ENCODE assay signal across 9 mouse cellular contexts in the genomic region with DNA sequence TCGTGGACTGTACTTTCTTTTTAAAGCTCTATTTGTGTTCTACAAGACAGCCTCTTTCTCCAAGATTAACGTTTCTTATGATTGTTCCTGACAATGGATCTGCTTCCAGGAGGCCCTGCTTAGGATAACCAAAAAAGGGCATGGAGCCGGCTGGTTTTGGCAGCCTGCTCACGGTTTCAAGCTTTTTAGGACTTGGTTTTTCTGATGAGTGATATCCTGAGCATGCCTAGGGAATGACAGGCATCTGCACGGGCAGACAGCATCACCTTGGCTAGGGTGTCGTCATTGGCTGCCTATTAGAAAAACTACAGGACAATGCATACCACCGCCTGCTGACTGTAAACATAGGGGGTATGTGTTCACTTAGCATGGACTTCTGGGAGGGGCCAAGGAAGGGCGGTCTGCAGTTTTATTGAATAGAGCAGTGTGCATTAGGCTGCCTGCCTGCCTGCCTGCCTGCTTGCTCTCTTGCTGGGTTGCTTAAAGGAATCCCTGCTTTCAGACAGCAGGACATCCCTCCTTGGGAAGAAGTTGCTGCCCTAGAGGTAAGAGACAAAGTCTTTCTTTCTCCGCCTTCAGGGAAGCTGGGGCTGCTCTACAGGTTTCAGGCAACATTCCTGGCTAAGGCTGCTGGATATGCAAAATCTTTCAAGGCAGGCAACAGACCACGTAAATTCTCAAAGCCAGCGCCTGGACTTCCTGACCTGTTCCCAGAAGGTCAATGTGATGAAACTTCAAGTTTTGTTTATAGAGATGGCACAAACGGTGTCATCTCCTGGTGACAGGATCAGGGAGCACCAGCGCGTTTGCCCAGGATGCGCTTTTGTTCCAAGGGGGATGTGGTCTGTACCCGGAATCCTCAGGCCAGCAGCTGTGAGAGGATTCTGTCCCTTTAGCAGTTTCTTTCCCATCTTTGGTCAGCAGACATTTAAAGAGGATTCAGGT. TPM values are rescaled to one million over a fixed set of nuclear protein-coding genes. Genes with fewer than 3 reads are reported as not detected.
DNase-seq lines count a peak whose midpoint lies in the region; ATAC-seq and TF ChIP-seq lines count a peak whose summit lies in the region.
"Had no signal": no experiment of that assay in that cellular context is flagged by ENCODE, and none has a peak within 500 bp of the region (broad histone marks: within the 10 kb centered on the region; RNA-seq: fewer than 3 reads in every experiment).

Gene Cald1 (plus strand): TSS at position 380 of the 945 bp plus-strand sequence.

- no peak for TF ChIP-seq CTCF in liver, adult 2 months (IDR thresholded peaks at IDR 0.05; ENCODE audit: low read depth, low read length)

- H3K4me3 ChIP-seq in liver, adult 2 months (ENCODE audit: insufficient read depth, low read depth, low read length), result peak within 1 kb of the TSS; percentile 50
- 0 out of 2 replicates have a peak within 1 kb of the TSS, but pooled peaks have one; percentile 9 for H3K4me3 ChIP-seq in neural tube, embryonic 12.5 days
- H3K4me3 ChIP-seq: erythroblast, embryonic 14.5 days had no signal

- no peaks in the 10 kb centered on the region for H3K36me3 ChIP-seq in liver, adult 2 months (ENCODE audit: control insufficient read depth, insufficient read depth, low read length)
- no peaks in the 10 kb centered on the region for H3K36me3 ChIP-seq in neural tube, embryonic 12.5 days

- H3K79me2 ChIP-seq in liver, adult 2 months (ENCODE audit: control insufficient read depth, insufficient read depth, low read length), result no peaks in the 10 kb centered on the region

- no peak for ATAC-seq in neural tube, embryonic 12.5 days (ENCODE audit: low FRiP score, low read depth)
- no peak for ATAC-seq in frontal cortex, adult (ENCODE audit: low TSS enrichment)

- H3K27me3 ChIP-seq in liver, adult 2 months (ENCODE audit: control insufficient read depth, insufficient read depth, low read length), result no peaks in the 10 kb centered on the region
- H3K27me3 ChIP-seq in neural tube, embryonic 12.5 days (replicated peaks), result no peaks in the 10 kb centered on the region

- 32% methylated on average over 16 of the region's 16 CpGs for WGBS in liver, adult 2 months
- 9% methylated on average over 16 of the region's 16 CpGs for WGBS in neural tube, embryonic 12.5 days

- peak within 1 kb of the TSS; percentile 46 for H3K27ac ChIP-seq in liver, adult 2 months (replicated peaks; ENCODE audit: insufficient read depth, low read depth, low read length)
- no peak within 1 kb of the TSS for H3K27ac ChIP-seq in neural tube, embryonic 12.5 days

- TF ChIP-seq POLR2A in liver, adult 2 months (IDR thresholded peaks at IDR 0.05; ENCODE audit: extremely low read depth, insufficient read depth, low read length), result no peak

- no peaks in the 10 kb centered on the region for H3K4me1 ChIP-seq in liver, adult 2 months (ENCODE audit: control insufficient read depth, insufficient read depth, low read length)
- peaks cover 6% of the 10 kb centered on the region for H3K4me1 ChIP-seq in neural tube, embryonic 12.5 days

- H3K4me2 ChIP-seq in neural tube, embryonic 12.5 days (replicated peaks), result peak within 1 kb of the TSS; percentile 47

- peak; percentile 97 for DNase-seq in NIH3T3 (ENCODE audit: low read depth)
- peak; percentile 73 for DNase-seq in embryo, embryonic 10 days (ENCODE audit: low spot score)
- DNase-seq in heart, adult 18-20 months, result peak; percentile 77 to 78
- peak; percentile 67 for DNase-seq in kidney, adult 18-20 months
- peak; percentile 38 for DNase-seq in liver, adult 2 months (ENCODE audit: extremely low read depth, low read depth, low spot score)
- DNase-seq in spleen, postnatal 10 days (ENCODE audit: low spot score in 2 of 2), result no peak

- peak within 1 kb of the TSS; percentile 30 for H3K9ac ChIP-seq in liver, adult 2 months (ENCODE audit: low read depth, low read length)
- H3K9ac ChIP-seq in neural tube, embryonic 12.5 days, result no peak within 1 kb of the TSS

- H3K9me3 ChIP-seq in neural tube, embryonic 12.5 days, result no peaks in the 10 kb centered on the region

RNA-seq across cellular contexts. Expression of gene Cald1, which starts in this region (rescaled TPM):
- total RNA-seq in heart, adult 18-20 months (2021), result 10 to 100 TPM; 48.0 to 48.9 TPM
- total RNA-seq in liver, adult 2 months (2014; rRNA removed), result 61.0 and 74.8 TPM in 2 replicates
- 42.4 and 44.6 TPM in 2 replicates for polyA plus RNA-seq in liver, adult 2 months (2012; rRNA removed)
- 90.0 and 112 TPM in 2 replicates for polyA plus RNA-seq in neural tube, embryonic 12.5 days (2016; fragmentation: Nextera tagmentation; extraction: Ambion mirVana)

Comparison
In these comparisons a context has a peak if more than half of its experiments do, and no peak if none do; other contexts are left out.
1. DNase-seq: peak in NIH3T3 (single experiment), embryo, embryonic 10 days (single experiment), heart, adult 18-20 months (2 of 2), kidney, adult 18-20 months (single experiment) and liver, adult 2 months (single experiment); none in spleen, postnatal 10 days (0 of 2).